Mouse (Mus musculus) ES-Bruce4 (cell line): ENCODE data around the gene Slc6a9. TPM values are rescaled to one million over a fixed set of nuclear protein-coding genes. Genes with fewer than 3 reads are reported as not detected.

Source experiments
- H3K27ac ChIP-seq: 2 replicates; pipeline ENCODE4 v1.5.1; 2012; ENCODE audit warnings: low read length, inconsistent platforms; ENCODE audit not compliant: insufficient read depth
- H3K27me3 ChIP-seq: 2 replicates; pipeline ENCODE4 v1.6.1; 2012; ENCODE audit warnings: mild to moderate bottlenecking, low read length, inconsistent platforms; ENCODE audit not compliant: control insufficient read depth, poor library complexity, insufficient read depth, severe bottlenecking
- H3K36me3 ChIP-seq: 2 replicates; pipeline ENCODE4 v1.6.1; 2012; ENCODE audit warnings: inconsistent platforms, mild to moderate bottlenecking, low read length, moderate library complexity; ENCODE audit not compliant: control insufficient read depth, poor library complexity, insufficient read depth, severe bottlenecking
- H3K4me1 ChIP-seq: one replicate; pipeline ENCODE4 v1.8.1; 2011; ENCODE audit warnings: low read length; ENCODE audit not compliant: control insufficient read depth, insufficient read depth
- H3K4me3 ChIP-seq: 2 replicates; pipeline ENCODE4 v1.5.1; 2011; ENCODE audit warnings: low read depth, mild to moderate bottlenecking, low read length
- H3K9ac ChIP-seq: 2 replicates; pipeline ENCODE4 v1.6.1; 2012; ENCODE audit warnings: low read depth, mild to moderate bottlenecking, inconsistent platforms; ENCODE audit not compliant: poor library complexity, severe bottlenecking
- H3K9me3 ChIP-seq: replicated peaks from 2 replicates; pipeline ENCODE4 v1.6.1; 2012; ENCODE audit warnings: mild to moderate bottlenecking, low read length, inconsistent platforms; ENCODE audit not compliant: control insufficient read depth, poor library complexity, insufficient read depth, severe bottlenecking
- CTCF ChIP-seq: IDR thresholded peaks from one replicate; pipeline ENCODE4 v1.8.1; 2011; ENCODE audit warnings: low read depth, low read length
- EP300 ChIP-seq: IDR thresholded peaks from 2 replicates; pipeline ENCODE4 v1.6.1; 2011; ENCODE audit warnings: low read depth, low read length; ENCODE audit not compliant: insufficient read depth
- POLR2A ChIP-seq: IDR thresholded peaks from one replicate; pipeline ENCODE4 v1.8.1; 2011; ENCODE audit warnings: low read length; ENCODE audit not compliant: insufficient read depth
- polyA plus RNA-seq: library from polyadenylated mRNA; stranded (reverse); fragments of >200 nt; gene quantifications from 2 replicates; pipeline ENCODE4 v1.2.4, GENCODE M21; 2011; ENCODE audit warnings: low read depth; ENCODE audit not compliant: missing spikeins, insufficient read depth, insufficient read length

Slc6a9 gene
- polyA plus RNA-seq, 1 experiment = 2.1 TPM

- H3K4me3 ChIP-seq = no peak overlapping the region
- no peak for TF ChIP-seq POLR2A
- no peak for TF ChIP-seq CTCF
- no peak for TF ChIP-seq EP300
- no peaks in the 10 kb centered on the region for H3K9me3 ChIP-seq
- H3K9ac ChIP-seq = no peak overlapping the region
- H3K4me1 ChIP-seq = no peaks in the 10 kb centered on the region
- peaks cover 11% of the 10 kb centered on the region for H3K36me3 ChIP-seq
- no peaks in the 10 kb centered on the region for H3K27me3 ChIP-seq
- no peak overlapping the region for H3K27ac ChIP-seq
Measured at GRCm38 (mm10) chr4:117898111-117898510, 63.8 kb downstream of the Slc6a9 start.

DNA sequence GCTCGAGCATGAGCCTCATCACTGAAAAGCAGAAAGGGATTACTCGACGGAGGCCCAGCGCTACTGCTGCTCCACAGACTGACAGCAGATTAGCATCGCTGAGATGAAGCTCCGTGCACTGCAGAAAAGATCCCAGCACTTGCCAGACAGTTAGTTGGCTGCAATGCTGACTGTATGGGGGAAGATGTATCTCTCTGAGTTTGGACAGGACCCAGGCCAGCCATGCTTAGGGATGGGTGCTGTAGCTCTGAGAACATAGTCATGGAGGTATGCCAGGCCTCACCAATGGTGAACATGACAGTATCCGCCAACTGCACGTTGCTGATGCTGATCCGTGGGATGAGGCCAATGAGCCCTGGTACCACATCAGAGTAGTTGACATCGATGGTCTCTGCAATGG, 69.8 kb downstream of the Slc6a9 start:
- H3K36me3 ChIP-seq = peaks cover 11% of the 10 kb centered on the region
- TF ChIP-seq CTCF = no peak
- no peak for TF ChIP-seq EP300
- no peak for TF ChIP-seq POLR2A

DNA sequence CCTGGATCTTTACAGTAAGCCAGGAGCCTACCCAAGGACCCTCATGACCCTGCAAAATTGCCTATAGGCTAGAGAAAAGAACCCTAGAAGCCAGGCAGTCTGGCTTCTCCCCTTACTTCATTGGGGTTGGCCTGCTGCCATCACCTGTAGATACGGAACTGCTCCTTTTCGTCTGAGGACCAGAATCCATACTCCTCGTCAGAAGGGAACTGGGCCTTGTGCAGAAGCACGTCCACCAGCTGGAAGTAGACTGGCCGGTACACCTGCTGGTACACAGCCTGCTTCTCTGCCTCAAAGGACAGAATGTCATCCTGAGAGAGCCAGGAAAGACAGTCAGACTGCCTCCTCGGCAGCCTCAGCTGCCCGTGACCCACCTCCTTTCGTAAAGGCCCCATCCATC, 70.5 kb downstream of the Slc6a9 start:
- H3K4me1 ChIP-seq = no peaks in the 10 kb centered on the region
- H3K4me3 ChIP-seq = no peak overlapping the region
- peaks cover 9% of the 10 kb centered on the region for H3K36me3 ChIP-seq
- no peak overlapping the region for H3K9ac ChIP-seq
- no peak overlapping the region for H3K27ac ChIP-seq
- no peaks in the 10 kb centered on the region for H3K27me3 ChIP-seq
- H3K9me3 ChIP-seq = no peaks in the 10 kb centered on the region
- no peak for TF ChIP-seq CTCF
- no peak for TF ChIP-seq EP300
- no peak for TF ChIP-seq POLR2A

More for the DNA sequence above, 69.8 kb downstream of the Slc6a9 start:
- no peak overlapping the region for H3K9ac ChIP-seq
- no peak overlapping the region for H3K4me3 ChIP-seq
- H3K4me1 ChIP-seq = no peaks in the 10 kb centered on the region
- H3K27ac ChIP-seq = no peak overlapping the region
- H3K9me3 ChIP-seq = no peaks in the 10 kb centered on the region
- H3K27me3 ChIP-seq = no peaks in the 10 kb centered on the region

- no peak overlapping the region for H3K27ac ChIP-seq
- TF ChIP-seq EP300 (no peak), POLR2A (no peak), CTCF (no peak)
- peaks cover 8% of the 10 kb centered on the region for H3K36me3 ChIP-seq
- H3K4me3 ChIP-seq = no peak overlapping the region
- no peaks in the 10 kb centered on the region for H3K9me3 ChIP-seq
- no peaks in the 10 kb centered on the region for H3K4me1 ChIP-seq
- no peaks in the 10 kb centered on the region for H3K27me3 ChIP-seq
- no peak overlapping the region for H3K9ac ChIP-seq
Measured at GRCm38 (mm10) chr4:117906196-117906595, 71.9 kb downstream of the Slc6a9 start.

- Histone ChIP-seq H3K4me1 (peaks cover 2% of the 10 kb centered on the region), H3K36me3 (no peaks in the 10 kb centered on the region; the same call in 1 of the 2 replicates), H3K4me3 (no peak overlapping the region), H3K9ac (no peak overlapping the region), H3K27ac (no peak overlapping the region), H3K9me3 (no peaks in the 10 kb centered on the region), H3K27me3 (no peaks in the 10 kb centered on the region)
- TF ChIP-seq POLR2A (no peak), CTCF (no peak), EP300 (no peak)
Measured at GRCm38 (mm10) chr4:117908834-117909453, 74.6 kb downstream of the Slc6a9 start.

- Histone ChIP-seq H3K9ac (no peak overlapping the region), H3K4me3 (no peak overlapping the region), H3K27ac (no peak overlapping the region), H3K9me3 (no peaks in the 10 kb centered on the region), H3K27me3 (no peaks in the 10 kb centered on the region), H3K4me1 (peaks cover 2% of the 10 kb centered on the region), H3K36me3 (no peaks in the 10 kb centered on the region; the same call in 1 of the 2 replicates)
- TF ChIP-seq CTCF (no peak), EP300 (no peak), POLR2A (no peak)
Measured at GRCm38 (mm10) chr4:117912131-117912561, 77.8 kb downstream of the Slc6a9 start.
